Mouse (Mus musculus): Measurements from ENCODE around the gene Fbxl17. TPM values are rescaled to one million over a fixed set of nuclear protein-coding genes. Genes with fewer than 3 reads are reported as not detected.

Gene Fbxl17
- polyA plus RNA-seq, 1 experiment from 2014 or later: 10.7 TPM

GRCm38 (mm10) chr17:63007876-63008275, 491.9 kb downstream of the Fbxl17 start:
- Histone ChIP-seq H3K27ac (replicated peaks; ENCODE audit: low read depth, low read length) (no peak overlapping the region), H3K36me3 (ENCODE audit: control insufficient read depth, insufficient read depth, low read length) (no peaks in the 10 kb centered on the region), H3K4me2 (ENCODE audit: low read depth, low read length) (no peak overlapping the region), H3K4me1 (ENCODE audit: control insufficient read depth, insufficient read depth, low read length) (peaks cover 4% of the 10 kb centered on the region), H3K4me3 (ENCODE audit: low read depth, low read length) (no peak overlapping the region), H3K27me3 (replicated peaks; ENCODE audit: control insufficient read depth, insufficient read depth, low read length) (no peaks in the 10 kb centered on the region), H3K9ac (ENCODE audit: low read depth, low read length) (no peak overlapping the region), H3K9me3 (ENCODE audit: control insufficient read depth, low read length) (no peaks in the 10 kb centered on the region)
- DNase-seq (ENCODE audit: low spot score) (no peak), ATAC-seq (ENCODE audit: low read depth) (no peak)
- WGBS: 74% methylated on average over 12 of the region's 12 CpGs

Small RNA genes within 50 kb of the gene (microRNA-seq; reads per million reads assigned to microRNA genes)
- not detected for gene Gm24813 (ENCODE audit: borderline number of aligned reads)

Measured in embryonic facial prominence, embryonic 14.5 days (tissue).